Mouse (Mus musculus) adrenal gland, postnatal 4 days (tissue): ENCODE measurements around the gene Aldh16a1. TPM values are rescaled to one million over a fixed set of nuclear protein-coding genes. Genes with fewer than 3 reads are reported as not detected.
"Not testable (repeated sequence)": the region's sequence is repeated elsewhere in the genome, so short reads cannot be mapped to it uniquely, and the experiment has no call there.

Experiments used
- DNase-seq, 2 experiments: peaks; one replicate each; pipeline ENCODE4 v3.0.0; 2021 to 2022; ENCODE audit warnings: low spot score in 2 of 2, mixed read lengths in 2 of 2
- total RNA-seq, 2 experiments: library from RNA; stranded (reverse); gene quantifications; 2 replicates each; pipeline ENCODE4 v1.2.3; 2021

The Aldh16a1 gene
- total RNA-seq, 2 experiments from 2014 or later: 76.4 to 90.1 TPM

DNA sequence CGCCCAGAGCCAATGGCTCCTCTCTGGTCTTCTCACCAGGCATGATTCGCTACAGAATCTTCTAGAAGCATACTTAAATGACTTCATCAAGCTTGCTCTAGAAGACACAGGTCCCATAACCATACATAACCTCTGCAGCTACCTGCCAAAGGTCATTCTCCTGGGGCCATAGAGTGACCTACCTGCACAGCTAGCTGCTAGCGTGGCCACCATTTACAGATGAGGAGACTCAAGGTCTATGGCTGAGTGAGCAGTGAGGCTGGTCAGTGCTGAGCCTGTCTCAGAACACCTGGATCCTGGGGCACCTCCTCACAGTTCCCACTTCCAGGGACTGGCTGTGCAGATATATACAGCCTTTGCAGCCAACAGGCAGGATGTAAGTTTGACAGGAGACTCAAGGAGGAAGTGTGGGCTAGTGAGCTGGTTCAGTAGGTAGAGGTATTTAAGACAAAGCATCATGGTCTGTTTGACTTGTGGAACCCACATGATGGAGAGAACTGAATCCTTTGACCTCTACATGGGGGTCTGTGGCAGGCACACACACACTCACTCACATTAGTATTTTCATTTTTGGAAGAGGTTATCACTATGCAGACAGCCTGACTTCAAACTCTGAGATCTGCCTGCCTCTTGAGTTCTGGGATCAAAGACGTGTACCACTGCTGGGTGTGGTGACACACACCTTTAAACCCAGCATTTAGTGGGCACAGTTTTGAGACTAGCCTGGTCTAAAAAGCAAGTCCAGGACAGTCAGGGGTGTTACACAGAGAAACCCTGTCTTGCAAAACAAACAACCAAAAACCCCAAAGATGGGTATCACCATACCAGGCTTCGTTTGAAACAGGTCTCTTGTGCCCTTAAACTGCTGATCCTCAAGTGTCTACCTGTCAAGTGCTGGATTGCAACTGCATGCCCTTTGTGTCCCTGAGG, 34.3 kb downstream of the Aldh16a1 start:
- no peak for DNase-seq

- no peak for DNase-seq
Observed at GRCm38 (mm10) chr7:45118336-45118735, 36.0 kb downstream of the Aldh16a1 start.

DNA sequence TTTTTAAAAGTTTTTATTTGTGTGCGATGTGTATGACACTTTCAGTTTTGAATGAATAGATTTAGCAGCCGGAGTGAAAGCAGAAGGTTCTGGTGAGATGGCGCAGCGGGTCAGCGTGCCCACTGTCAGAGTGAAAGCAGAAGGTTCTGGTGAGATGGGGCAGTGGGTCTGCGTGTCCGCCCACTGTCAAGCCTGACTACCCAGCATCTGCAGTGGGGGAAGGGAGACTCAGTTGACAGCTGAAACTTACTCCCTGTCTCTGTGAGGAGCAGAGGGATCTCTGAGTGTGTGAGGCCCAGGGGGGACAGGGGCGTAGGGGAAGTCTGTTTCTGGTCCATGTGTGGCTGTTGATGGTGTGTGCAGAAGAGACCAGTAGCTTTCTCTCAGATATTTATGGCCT, 36.8 kb downstream of the Aldh16a1 start:
- no peak for DNase-seq

- DNase-seq: no peak
Observed at GRCm38 (mm10) chr7:45113476-45113875, 40.9 kb downstream of the Aldh16a1 start.

DNA sequence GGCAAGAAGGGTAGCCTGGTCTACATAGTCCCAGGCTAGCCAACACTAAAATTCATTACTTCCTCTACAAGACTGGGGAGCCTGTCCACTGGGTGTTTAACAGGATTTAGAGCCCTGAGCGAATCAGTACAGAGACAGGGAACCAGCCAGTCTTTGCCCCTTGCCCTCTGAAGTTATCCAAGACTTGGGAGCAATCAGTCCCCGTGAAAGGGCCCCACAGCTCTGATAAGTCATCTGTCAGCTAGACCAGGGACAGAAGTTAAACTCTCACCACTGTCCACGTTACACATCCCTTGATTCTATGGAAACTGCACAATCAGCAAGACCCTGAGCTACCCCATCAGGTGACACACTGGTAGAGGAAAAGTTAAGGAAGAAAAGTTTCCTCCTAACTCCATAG, 41.9 kb downstream of the Aldh16a1 start:
- no peak for DNase-seq

GRCm38 (mm10) chr7:45111940-45112339, 42.4 kb downstream of the Aldh16a1 start:
- DNase-seq: no peak

DNA sequence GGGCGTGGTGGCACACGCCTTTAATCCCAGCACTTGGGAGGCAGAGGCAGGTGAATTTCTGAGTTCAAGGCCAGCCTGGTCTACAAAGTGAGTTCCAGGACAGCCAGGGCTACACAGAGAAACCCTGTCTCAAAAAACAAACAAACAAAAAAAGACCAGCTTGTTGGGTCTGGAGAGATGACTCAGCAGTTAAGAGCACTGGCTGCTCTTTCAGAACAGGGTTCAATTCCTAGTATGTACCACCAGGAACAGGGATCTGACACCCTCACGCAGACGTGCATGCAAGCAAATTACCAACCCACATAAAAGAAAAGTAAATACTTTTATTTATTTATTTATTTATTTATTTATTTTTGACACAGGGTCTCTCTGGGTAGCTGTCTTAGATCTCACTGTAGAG, 44.3 kb downstream of the Aldh16a1 start:
- not testable (repeated sequence) for DNase-seq

DNA sequence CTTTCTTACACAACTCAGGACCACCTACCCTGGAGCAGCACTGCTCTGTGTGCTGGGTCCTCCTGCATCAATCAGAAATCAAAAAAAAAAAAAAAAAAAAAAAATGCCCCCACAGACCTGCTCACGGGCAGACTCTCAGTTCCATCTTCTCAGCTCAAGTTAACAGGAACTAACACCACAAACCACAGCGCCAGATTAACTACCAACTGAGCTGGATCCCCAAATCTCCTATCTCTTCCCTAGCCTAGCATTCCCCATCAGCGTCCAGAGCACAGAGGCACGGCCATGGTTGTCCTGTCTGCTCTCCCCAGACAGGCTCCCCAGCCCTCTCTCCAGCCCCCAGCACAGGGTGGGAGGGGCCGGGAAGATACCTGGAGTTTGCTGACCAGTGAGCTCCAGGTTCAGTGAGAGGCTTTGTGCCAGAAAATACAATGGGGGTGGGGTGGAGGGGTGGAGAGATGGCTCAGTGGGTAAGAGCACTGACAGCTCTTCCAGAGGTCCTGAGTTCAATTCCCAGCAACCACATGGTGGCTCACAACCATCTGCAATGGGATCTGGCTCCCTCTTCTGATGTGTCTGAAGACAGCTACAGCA, 47.2 kb downstream of the Aldh16a1 start:
- no peak for DNase-seq

DNA sequence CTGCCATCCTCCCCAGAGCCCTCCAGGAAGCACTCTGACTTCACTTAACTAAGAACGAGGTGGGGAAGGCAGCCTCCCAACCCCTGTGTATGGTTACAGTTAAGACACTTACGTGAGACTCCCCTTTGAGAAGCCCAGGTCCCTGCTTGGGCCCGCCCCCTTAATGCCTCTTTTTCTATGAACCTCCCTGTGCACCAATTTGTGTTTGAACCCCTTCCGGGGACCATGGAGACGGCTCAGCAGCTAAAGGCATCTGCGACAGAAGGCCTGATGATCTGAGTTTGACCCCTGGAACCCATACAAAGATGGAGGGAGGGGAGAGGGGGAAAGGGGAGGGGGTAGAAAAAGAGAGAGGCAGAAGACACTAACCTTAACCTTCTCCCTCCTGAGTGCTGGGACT, 47.9 kb downstream of the Aldh16a1 start:
- no peak for DNase-seq

DNA sequence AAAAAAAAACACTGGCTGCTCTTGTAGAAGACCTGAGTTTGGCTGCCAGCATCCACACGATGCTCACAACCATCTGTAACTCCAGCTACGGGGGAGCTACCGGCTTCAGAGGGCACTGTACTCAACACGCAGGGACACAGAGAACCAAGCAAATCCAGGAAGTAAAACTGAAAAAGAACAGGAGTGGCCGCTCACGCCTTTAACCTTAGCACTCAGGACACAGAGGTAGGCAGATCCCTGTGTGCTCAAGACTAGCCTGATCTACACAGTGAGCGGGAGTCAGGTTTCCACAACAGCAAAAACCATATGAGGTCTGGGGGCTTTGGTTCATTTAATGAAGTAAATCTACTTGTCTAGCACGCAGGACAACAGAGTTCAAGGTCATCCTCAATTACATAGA, 48.9 kb downstream of the Aldh16a1 start:
- no peak for DNase-seq

- DNase-seq: no peak
Observed at GRCm38 (mm10) chr7:45104941-45105340, 49.4 kb downstream of the Aldh16a1 start.

DNA sequence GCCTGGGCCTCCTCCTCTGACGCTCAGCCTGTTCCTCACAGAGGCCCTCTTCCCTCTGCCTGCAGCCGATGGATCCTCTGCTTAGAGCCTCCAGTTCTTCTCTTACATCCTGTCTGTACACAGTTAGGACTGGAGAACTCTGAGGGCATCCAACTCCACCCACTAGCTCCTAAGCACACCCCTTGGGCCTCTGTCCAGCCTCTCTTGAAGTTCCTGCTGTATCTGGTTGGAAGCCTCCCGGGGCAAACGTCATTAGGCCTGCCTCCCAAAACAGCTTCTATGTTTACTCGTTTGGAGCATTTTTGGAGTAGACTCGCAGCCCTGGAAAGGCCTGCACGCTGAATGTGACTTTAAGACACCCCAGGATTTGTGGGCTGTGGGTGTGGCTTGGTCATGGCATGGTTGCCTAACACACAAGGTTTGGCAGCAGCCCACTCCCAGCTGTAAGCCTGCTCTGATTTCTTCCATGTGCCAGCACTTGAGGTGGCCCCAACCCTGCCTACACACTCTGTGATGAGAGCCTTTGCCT, 50.7 kb downstream of the Aldh16a1 start, which contains the start of gene Fcgrt:
TSS of gene Fcgrt (minus strand) at position 200 of the 529 bp plus-strand sequence.
- DNase-seq: peak; percentile 47 to 72

GRCm38 (mm10) chr7:45102940-45103585, 51.3 kb downstream of the Aldh16a1 start:
- no peak for DNase-seq

- DNase-seq: no peak
Observed at GRCm38 (mm10) chr7:45102441-45102840, 51.9 kb downstream of the Aldh16a1 start.

DNA sequence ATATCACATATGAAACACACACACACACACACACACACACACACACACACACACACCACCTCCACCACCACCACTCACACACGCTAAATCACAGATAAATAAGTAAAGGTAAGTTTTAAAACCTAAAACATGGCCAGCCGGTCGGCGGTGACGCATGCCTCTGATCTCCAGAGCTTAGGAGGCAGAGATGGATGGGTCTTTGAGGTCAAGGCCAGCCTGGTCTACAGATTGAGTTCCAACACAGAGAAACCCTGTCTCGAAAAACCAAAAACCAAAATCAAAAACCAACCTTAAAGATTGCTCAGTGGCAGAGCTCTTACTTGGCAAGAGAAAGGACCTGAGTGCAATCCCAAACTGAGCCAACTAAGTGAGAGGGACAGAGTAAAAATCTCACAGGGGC, 54.3 kb downstream of the Aldh16a1 start:
- DNase-seq: no peak

DNA sequence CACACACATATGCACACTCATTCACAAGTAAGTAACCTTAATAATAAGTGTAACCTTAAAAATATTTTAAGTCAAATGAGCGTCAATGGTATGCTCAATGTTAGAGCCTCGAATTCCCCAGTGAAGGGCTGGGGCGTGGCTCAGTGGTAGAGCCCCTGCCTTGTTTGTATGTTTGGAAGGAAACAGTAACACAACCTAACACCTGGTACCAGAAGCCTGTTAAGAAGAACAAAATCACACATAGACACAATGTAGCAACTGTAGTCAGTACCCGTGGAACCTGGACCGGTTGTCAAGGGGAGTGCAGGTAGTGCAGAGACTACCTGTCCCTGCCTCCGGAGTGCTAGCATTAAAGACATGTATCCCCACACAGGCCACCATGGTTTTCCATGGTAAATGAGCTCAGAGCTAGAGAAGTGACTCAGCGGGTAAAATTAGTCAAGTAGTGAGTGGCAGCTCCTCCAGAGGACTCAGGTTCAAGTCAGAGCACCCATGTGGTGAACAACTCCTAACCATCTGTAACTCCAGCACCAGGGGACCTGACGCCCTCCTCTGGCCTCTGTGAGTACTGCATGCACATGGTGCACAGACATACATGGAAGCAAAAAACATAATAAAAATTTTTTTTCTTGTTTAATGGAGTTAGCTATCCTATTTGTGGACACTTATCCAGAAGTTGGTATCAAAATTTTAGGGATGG, 55.7 kb downstream of the Aldh16a1 start:
- DNase-seq: no peak

- DNase-seq: no peak
Observed at GRCm38 (mm10) chr7:45097479-45097878, 56.9 kb downstream of the Aldh16a1 start.

DNA sequence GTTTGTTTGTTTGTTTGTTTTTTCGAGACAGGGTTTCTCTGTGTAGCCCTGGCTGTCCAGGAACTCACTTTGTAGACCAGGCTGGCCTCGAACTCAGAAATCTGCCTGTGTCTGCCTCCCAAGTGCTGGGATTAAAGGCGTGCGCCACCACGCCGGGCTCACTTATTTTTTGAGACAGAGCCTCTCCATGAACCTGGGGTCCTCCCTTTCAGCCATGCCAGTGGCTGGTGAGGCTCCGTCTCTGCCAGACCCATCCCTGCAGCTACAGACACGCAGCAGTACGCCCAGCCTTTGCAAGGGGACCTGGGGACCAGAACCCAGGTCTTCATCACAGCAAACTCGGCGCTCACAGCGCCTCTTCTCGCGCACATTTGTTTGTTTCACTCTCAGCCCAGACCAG, 58.4 kb downstream of the Aldh16a1 start:
- DNase-seq: not testable (repeated sequence)

DNA sequence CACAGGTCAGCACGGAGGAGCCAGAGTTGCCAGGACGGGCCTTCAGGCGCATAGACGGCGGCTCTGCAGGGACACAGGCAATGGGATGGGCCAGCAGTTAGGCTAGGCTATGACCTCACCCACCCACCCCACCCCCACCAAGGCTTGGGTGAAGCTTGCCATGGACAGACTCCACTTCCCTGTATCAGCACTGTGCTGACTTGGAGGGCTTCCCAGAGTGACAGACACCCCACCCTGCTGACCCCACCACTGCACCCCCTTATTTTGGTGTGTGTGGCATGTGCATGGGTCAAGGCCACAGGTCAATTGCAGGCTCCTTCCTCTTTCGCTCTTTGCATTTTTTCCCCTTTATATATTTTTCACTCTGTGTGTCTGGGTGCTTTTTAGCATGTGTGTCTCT, 59.0 kb downstream of the Aldh16a1 start:
- DNase-seq: no peak

GRCm38 (mm10) chr7:45094121-45094520, 60.3 kb downstream of the Aldh16a1 start:
- no peak for DNase-seq

DNA sequence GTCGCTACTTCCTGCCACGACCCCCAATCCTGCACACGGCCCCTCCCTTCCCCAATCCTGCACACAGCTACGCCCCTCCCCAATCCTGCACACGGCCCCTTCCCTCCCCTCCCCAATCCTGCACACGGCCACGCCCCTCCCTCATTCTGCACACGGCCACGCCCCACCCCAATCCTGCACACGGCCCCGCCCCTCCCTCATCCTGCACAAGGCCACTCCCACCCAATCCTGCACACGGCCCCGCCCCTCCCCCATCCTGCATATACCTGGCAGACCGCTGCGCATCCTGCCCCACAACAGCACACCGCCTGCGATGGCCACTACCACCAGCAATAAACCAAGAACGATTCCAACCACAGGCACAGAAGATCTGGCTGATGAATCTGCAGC, 60.9 kb downstream of the Aldh16a1 start:
- DNase-seq: no peak
